30 mouse cellular contexts compared by ENCODE assay signal in genomic region chr3:104820426-104820825, GRCm38 (mm10). TPM values are rescaled to one million over a fixed set of nuclear protein-coding genes. Genes with fewer than 3 reads are reported as not detected.
DNase-seq lines count a peak whose midpoint lies in the region; ATAC-seq and TF ChIP-seq lines count a peak whose summit lies in the region.
"Had no signal": no experiment of that assay in that cellular context is flagged by ENCODE, and none has a peak within 500 bp of the region (broad histone marks: within the 10 kb centered on the region; RNA-seq: fewer than 3 reads in every experiment).

No protein-coding gene starts in this region.

- peaks cover 39% of the 10 kb centered on the region for H3K4me1 ChIP-seq in heart, embryonic 12.5 days (replicated peaks)
- peaks cover 43% of the 10 kb centered on the region for H3K4me1 ChIP-seq in heart, embryonic 15.5 days (replicated peaks)
- peaks cover 19% of the 10 kb centered on the region for H3K4me1 ChIP-seq in kidney, embryonic 15.5 days
- H3K4me1 ChIP-seq in kidney, embryonic 16.5 days (ENCODE audit: insufficient read depth, low read length) = peaks cover 24% of the 10 kb centered on the region
- H3K4me1 ChIP-seq in ES-Bruce4 (ENCODE audit: control insufficient read depth, insufficient read depth, low read length) = peaks cover 3% of the 10 kb centered on the region

- H3K4me3 ChIP-seq in heart, embryonic 12.5 days = no peak overlapping the region
- no peak overlapping the region for H3K4me3 ChIP-seq in heart, embryonic 15.5 days
- no peak overlapping the region for H3K4me3 ChIP-seq in kidney, embryonic 15.5 days (replicated peaks)
- no peak overlapping the region for H3K4me3 ChIP-seq in kidney, embryonic 16.5 days (ENCODE audit: low read length)
- no peak overlapping the region for H3K4me3 ChIP-seq in ES-Bruce4 (ENCODE audit: low read depth, low read length)
- H3K4me3 ChIP-seq: embryonic facial prominence, embryonic 10.5 days; embryonic facial prominence, embryonic 13.5 days; erythroblast, embryonic 14.5 days; forebrain, embryonic 12.5 days; forebrain, embryonic 15.5 days; hindbrain, embryonic 12.5 days; hindbrain, embryonic 15.5 days had no signal

- TF ChIP-seq POLR2A in ES-Bruce4 (IDR thresholded peaks at IDR 0.05; ENCODE audit: insufficient read depth, low read length) = no peak

- TF ChIP-seq CTCF in ES-Bruce4 (IDR thresholded peaks at IDR 0.05; ENCODE audit: low read depth, low read length) = no peak

- 72% methylated on average over 1 of the region's 1 CpGs for WGBS in heart, embryonic 12.5 days
- 50% methylated on average over 1 of the region's 1 CpGs for WGBS in heart, embryonic 15.5 days
- 44% methylated on average over 1 of the region's 1 CpGs for WGBS in kidney, embryonic 15.5 days
- whole genome bisulfite sequencing in kidney, embryonic 16.5 days = 58% methylated on average over 1 of the region's 1 CpGs

- intact Hi-C loops in heart, postnatal 25 days (cut with DNase I) = no loop called here

- no peak overlapping the region for H3K4me2 ChIP-seq in heart, embryonic 12.5 days
- no peak overlapping the region for H3K4me2 ChIP-seq in heart, embryonic 15.5 days
- H3K4me2 ChIP-seq in kidney, embryonic 15.5 days = no peak overlapping the region
- no peak overlapping the region for H3K4me2 ChIP-seq in kidney, embryonic 16.5 days (replicated peaks; ENCODE audit: low read depth, low read length)
- H3K4me2 ChIP-seq: embryonic facial prominence, embryonic 13.5 days; forebrain, embryonic 12.5 days; forebrain, embryonic 15.5 days; heart, embryonic 11.5 days; hindbrain, embryonic 12.5 days; hindbrain, embryonic 15.5 days had no signal

- no peak for ATAC-seq in heart, embryonic 12.5 days (ENCODE audit: insufficient number of reproducible peaks, low FRiP score)
- no peak for ATAC-seq in heart, embryonic 15.5 days (replicated peaks; ENCODE audit: insufficient number of reproducible peaks, insufficient read depth, low FRiP score, low read depth)
- no peak for ATAC-seq in kidney, embryonic 15.5 days (replicated peaks; ENCODE audit: low FRiP score)
- ATAC-seq in kidney, embryonic 16.5 days (ENCODE audit: low FRiP score, low TSS enrichment) = no peak
- ATAC-seq: forebrain, embryonic 15.5 days; intestine, postnatal 0 days had no signal

- 0 out of 2 replicates have a peak overlapping the region, but pooled peaks have one; percentile 67 for H3K27ac ChIP-seq in heart, embryonic 12.5 days (ENCODE audit: poor library complexity, severe bottlenecking)
- H3K27ac ChIP-seq in heart, embryonic 15.5 days = peak overlapping the region; percentile 96
- 0 out of 2 replicates have a peak overlapping the region, but pooled peaks have one; percentile 28 for H3K27ac ChIP-seq in kidney, embryonic 15.5 days
- H3K27ac ChIP-seq in kidney, embryonic 16.5 days (ENCODE audit: low read length) = no peak overlapping the region
- H3K27ac ChIP-seq in ES-Bruce4 (ENCODE audit: insufficient read depth, low read length) = peak overlapping the region; percentile 64; the same call in 1 of the 2 replicates
- H3K27ac ChIP-seq: embryonic facial prominence, embryonic 10.5 days; embryonic facial prominence, embryonic 13.5 days; forebrain, embryonic 12.5 days; forebrain, embryonic 15.5 days; hindbrain, embryonic 12.5 days; hindbrain, embryonic 15.5 days had no signal

- no peak for DNase-seq in heart, adult 9 months (ENCODE audit: low spot score in 2 of 2)
- no peak for DNase-seq in heart, postnatal 25 days (ENCODE audit: low spot score)
- DNase-seq in spleen, adult 12 weeks (ENCODE audit: low spot score) = no peak
- DNase-seq: adrenal gland, adult 8-10 months; adrenal gland, postnatal 25 days; B cell, adult 2 months; cerebellum, adult 11-12 months; cerebellum, adult 8-10 months; cerebellum, postnatal 10 days; cerebellum, postnatal 36 days; embryo, embryonic 11 days; gastrocnemius, postnatal 25 days; kidney, adult 2 months had no signal

- no peak overlapping the region for H3K9ac ChIP-seq in heart, embryonic 12.5 days
- H3K9ac ChIP-seq in heart, embryonic 15.5 days = no peak overlapping the region
- no peak overlapping the region for H3K9ac ChIP-seq in kidney, embryonic 15.5 days
- no peak overlapping the region for H3K9ac ChIP-seq in kidney, embryonic 16.5 days (replicated peaks; ENCODE audit: low read length)
- no peak overlapping the region for H3K9ac ChIP-seq in ES-Bruce4 (ENCODE audit: low read depth, poor library complexity, severe bottlenecking)
- H3K9ac ChIP-seq: embryonic facial prominence, embryonic 13.5 days; forebrain, embryonic 12.5 days; forebrain, embryonic 15.5 days; hindbrain, embryonic 12.5 days; hindbrain, embryonic 15.5 days had no signal

- peaks cover 22% of the 10 kb centered on the region for H3K36me3 ChIP-seq in heart, embryonic 12.5 days
- H3K36me3 ChIP-seq in heart, embryonic 15.5 days = peaks cover 10% of the 10 kb centered on the region
- H3K36me3 ChIP-seq in kidney, embryonic 15.5 days = peaks cover 29% of the 10 kb centered on the region
- H3K36me3 ChIP-seq in kidney, embryonic 16.5 days (ENCODE audit: insufficient read depth, low read length) = peaks cover 14% of the 10 kb centered on the region; the same call in 1 of the 2 replicates
- peaks cover 3% of the 10 kb centered on the region for H3K36me3 ChIP-seq in ES-Bruce4 (ENCODE audit: control insufficient read depth, insufficient read depth, low read length, poor library complexity, severe bottlenecking)

- no peaks in the 10 kb centered on the region for H3K27me3 ChIP-seq in heart, embryonic 12.5 days (replicated peaks)
- H3K27me3 ChIP-seq in heart, embryonic 15.5 days = no peaks in the 10 kb centered on the region
- H3K27me3 ChIP-seq in kidney, embryonic 15.5 days = no peaks in the 10 kb centered on the region
- no peaks in the 10 kb centered on the region for H3K27me3 ChIP-seq in kidney, embryonic 16.5 days (ENCODE audit: insufficient read depth, low read length)
- H3K27me3 ChIP-seq in ES-Bruce4 (ENCODE audit: control insufficient read depth, insufficient read depth, low read length, poor library complexity, severe bottlenecking) = no peaks in the 10 kb centered on the region
- H3K27me3 ChIP-seq: CH12.LX; embryonic facial prominence, embryonic 13.5 days; forebrain, embryonic 12.5 days; forebrain, embryonic 15.5 days; hindbrain, embryonic 12.5 days; hindbrain, embryonic 15.5 days had no signal

- TF ChIP-seq EP300 in ES-Bruce4 (IDR thresholded peaks at IDR 0.05; ENCODE audit: insufficient read depth, low read depth, low read length) = no peak

- no peaks in the 10 kb centered on the region for H3K9me3 ChIP-seq in heart, embryonic 12.5 days (replicated peaks)
- H3K9me3 ChIP-seq in heart, embryonic 15.5 days (replicated peaks) = no peaks in the 10 kb centered on the region
- no peaks in the 10 kb centered on the region for H3K9me3 ChIP-seq in kidney, embryonic 15.5 days (replicated peaks)
- H3K9me3 ChIP-seq in kidney, embryonic 16.5 days (ENCODE audit: low read length) = no peaks in the 10 kb centered on the region
- no peaks in the 10 kb centered on the region for H3K9me3 ChIP-seq in ES-Bruce4 (replicated peaks; ENCODE audit: control insufficient read depth, insufficient read depth, low read length, poor library complexity, severe bottlenecking)
- H3K9me3 ChIP-seq: embryonic facial prominence, embryonic 10.5 days; embryonic facial prominence, embryonic 13.5 days; forebrain, embryonic 12.5 days; forebrain, embryonic 15.5 days; hindbrain, embryonic 12.5 days; hindbrain, embryonic 15.5 days had no signal

RNA-seq across cellular contexts. Expression of gene Mov10, which starts 2.1 kb away (rescaled TPM):
- 43.4 and 45.0 TPM in 2 replicates for polyA plus RNA-seq in heart, embryonic 12.5 days (2016; fragmentation: Nextera tagmentation; extraction: Ambion mirVana)
- polyA plus RNA-seq in heart, embryonic 15.5 days (2015; fragmentation: Nextera tagmentation; extraction: Ambion mirVana) = 24.4 and 34.9 TPM in 2 replicates
- 1 to 10 TPM; 6.2 to 6.3 TPM for total RNA-seq in heart, postnatal 25 days (2021)
- polyA plus RNA-seq in kidney, embryonic 15.5 days (2015; fragmentation: Nextera tagmentation; extraction: Ambion mirVana) = 62.9 and 66.5 TPM in 2 replicates
- 60.4 and 61.5 TPM in 2 replicates for polyA plus RNA-seq in kidney, embryonic 16.5 days (2015; fragmentation: Nextera tagmentation; extraction: Ambion mirVana)
- polyA plus RNA-seq in ES-Bruce4 (2011; ENCODE audit: insufficient read depth, insufficient read length, low read depth, missing spikeins) = 79.9 and 90.4 TPM in 2 replicates

RNA-seq across cellular contexts. Expression of gene Rhoc, which starts 32.3 kb away (rescaled TPM):
- polyA plus RNA-seq in heart, embryonic 12.5 days (2016; fragmentation: Nextera tagmentation; extraction: Ambion mirVana) = 260 and 269 TPM in 2 replicates
- 170 and 177 TPM in 2 replicates for polyA plus RNA-seq in heart, embryonic 15.5 days (2015; fragmentation: Nextera tagmentation; extraction: Ambion mirVana)
- total RNA-seq in heart, postnatal 25 days (2021) = 100 to 1,000 TPM in 1 of 2 experiments, 10 to 100 TPM in 1; 96.9 to 108 TPM
- 131 and 135 TPM in 2 replicates for polyA plus RNA-seq in kidney, embryonic 15.5 days (2015; fragmentation: Nextera tagmentation; extraction: Ambion mirVana)
- polyA plus RNA-seq in kidney, embryonic 16.5 days (2015; fragmentation: Nextera tagmentation; extraction: Ambion mirVana) = 136 and 146 TPM in 2 replicates
- polyA plus RNA-seq in ES-Bruce4 (2011; ENCODE audit: insufficient read depth, insufficient read length, low read depth, missing spikeins) = 123 and 125 TPM in 2 replicates
- total RNA-seq: MEL had no signal

RNA-seq across cellular contexts. Expression of gene Fam19a3, which starts 38.8 kb away (rescaled TPM):
- polyA plus RNA-seq in heart, embryonic 12.5 days (2016; fragmentation: Nextera tagmentation; extraction: Ambion mirVana) = 1.3 and 1.6 TPM in 2 replicates
- 0.78 and 0.95 TPM in 2 replicates for polyA plus RNA-seq in heart, embryonic 15.5 days (2015; fragmentation: Nextera tagmentation; extraction: Ambion mirVana)
- 1 to 10 TPM; 2.5 to 3.0 TPM for total RNA-seq in heart, postnatal 25 days (2021)
- 0.06 and 0.10 TPM in 2 replicates for polyA plus RNA-seq in kidney, embryonic 15.5 days (2015; fragmentation: Nextera tagmentation; extraction: Ambion mirVana)
- polyA plus RNA-seq in kidney, embryonic 16.5 days (2015; fragmentation: Nextera tagmentation; extraction: Ambion mirVana) = 0.18 and 0.20 TPM in 2 replicates
- 0.20 and 0.31 TPM in 2 replicates for polyA plus RNA-seq in ES-Bruce4 (2011; ENCODE audit: insufficient read depth, insufficient read length, low read depth, missing spikeins)
- total RNA-seq: hematopoietic stem cell, adult 5-6 weeks; MEL had no signal
- polyA plus RNA-seq: erythroblast, embryonic 14.5 days; hindbrain, embryonic 15.5 days had no signal

RNA-seq across cellular contexts. Expression of gene Ppm1j, which starts 39.6 kb away (rescaled TPM):
- 39.2 and 39.3 TPM in 2 replicates for polyA plus RNA-seq in heart, embryonic 12.5 days (2016; fragmentation: Nextera tagmentation; extraction: Ambion mirVana)
- 33.6 and 33.9 TPM in 2 replicates for polyA plus RNA-seq in heart, embryonic 15.5 days (2015; fragmentation: Nextera tagmentation; extraction: Ambion mirVana)
- 10 to 100 TPM; 22.4 to 26.6 TPM for total RNA-seq in heart, postnatal 25 days (2021)
- polyA plus RNA-seq in kidney, embryonic 15.5 days (2015; fragmentation: Nextera tagmentation; extraction: Ambion mirVana) = 6.5 and 6.9 TPM in 2 replicates
- polyA plus RNA-seq in kidney, embryonic 16.5 days (2015; fragmentation: Nextera tagmentation; extraction: Ambion mirVana) = 7.0 and 8.9 TPM in 2 replicates
- 21.4 and 23.8 TPM in 2 replicates for polyA plus RNA-seq in ES-Bruce4 (2011; ENCODE audit: insufficient read depth, insufficient read length, low read depth, missing spikeins)
- total RNA-seq: hematopoietic stem cell, adult 5-6 weeks had no signal
- polyA plus RNA-seq: erythroblast, embryonic 14.5 days had no signal

RNA-seq across cellular contexts. Expression of gene St7l, which starts 43.4 kb away (rescaled TPM):
- 26.0 and 30.9 TPM in 2 replicates for polyA plus RNA-seq in heart, embryonic 12.5 days (2016; fragmentation: Nextera tagmentation; extraction: Ambion mirVana)
- polyA plus RNA-seq in heart, embryonic 15.5 days (2015; fragmentation: Nextera tagmentation; extraction: Ambion mirVana) = 25.3 and 26.9 TPM in 2 replicates
- 10 to 100 TPM; 19.8 to 22.6 TPM for total RNA-seq in heart, postnatal 25 days (2021)
- 37.1 and 38.9 TPM in 2 replicates for polyA plus RNA-seq in kidney, embryonic 15.5 days (2015; fragmentation: Nextera tagmentation; extraction: Ambion mirVana)
- polyA plus RNA-seq in kidney, embryonic 16.5 days (2015; fragmentation: Nextera tagmentation; extraction: Ambion mirVana) = 36.0 and 39.9 TPM in 2 replicates
- 29.4 and 30.0 TPM in 2 replicates for polyA plus RNA-seq in ES-Bruce4 (2011; ENCODE audit: insufficient read depth, insufficient read length, low read depth, missing spikeins)
